Mouse (Mus musculus): Measurements from ENCODE around the gene Slc22a20.
A peak's percentile ranks its signal among the peaks of the same experiment; 100 is the strongest.

The Slc22a20 gene

GRCm38 (mm10) chr19:5924713-5925093, 61.2 kb downstream of the Slc22a20 start, which contains the start of gene Cdc42ep2:
Gene Cdc42ep2 (minus strand): TSS chr19:5924816.
- DNase-seq (ENCODE audit: low spot score) = peak; percentile 89

GRCm38 (mm10) chr19:5923990-5924712, 61.8 kb downstream of the Slc22a20 start:
- DNase-seq (ENCODE audit: low spot score) = peak; percentile 73

GRCm38 (mm10) chr19:5922963-5923362, 63.0 kb downstream of the Slc22a20 start:
- DNase-seq (ENCODE audit: low spot score) = no peak

GRCm38 (mm10) chr19:5922119-5922942, 63.6 kb downstream of the Slc22a20 start:
- no peak for DNase-seq (ENCODE audit: low spot score)

- DNase-seq (ENCODE audit: low spot score) = no peak
Observed at GRCm38 (mm10) chr19:5921715-5922114, 64.2 kb downstream of the Slc22a20 start.

Measured in left cerebral cortex, adult 11 months (tissue).